Mouse (Mus musculus) G1E (cell line): ENCODE data around the gene Ccdc28b.

Source experiments
- CTCF ChIP-seq: IDR thresholded peaks from 2 replicates; pipeline ENCODE4 v1.5.1; 2012; ENCODE audit warnings: low read depth, low read length, inconsistent platforms, mixed read lengths
- GATA1 ChIP-seq: IDR thresholded peaks from 2 replicates; pipeline ENCODE4 v1.6.1; 2012; ENCODE audit warnings: borderline replicate concordance, low read length, inconsistent platforms, mixed read lengths
- GATA2 ChIP-seq: IDR thresholded peaks from 2 replicates; pipeline ENCODE4 v1.6.1; 2012; ENCODE audit warnings: low read depth, low read length, inconsistent platforms, borderline replicate concordance

DNA sequence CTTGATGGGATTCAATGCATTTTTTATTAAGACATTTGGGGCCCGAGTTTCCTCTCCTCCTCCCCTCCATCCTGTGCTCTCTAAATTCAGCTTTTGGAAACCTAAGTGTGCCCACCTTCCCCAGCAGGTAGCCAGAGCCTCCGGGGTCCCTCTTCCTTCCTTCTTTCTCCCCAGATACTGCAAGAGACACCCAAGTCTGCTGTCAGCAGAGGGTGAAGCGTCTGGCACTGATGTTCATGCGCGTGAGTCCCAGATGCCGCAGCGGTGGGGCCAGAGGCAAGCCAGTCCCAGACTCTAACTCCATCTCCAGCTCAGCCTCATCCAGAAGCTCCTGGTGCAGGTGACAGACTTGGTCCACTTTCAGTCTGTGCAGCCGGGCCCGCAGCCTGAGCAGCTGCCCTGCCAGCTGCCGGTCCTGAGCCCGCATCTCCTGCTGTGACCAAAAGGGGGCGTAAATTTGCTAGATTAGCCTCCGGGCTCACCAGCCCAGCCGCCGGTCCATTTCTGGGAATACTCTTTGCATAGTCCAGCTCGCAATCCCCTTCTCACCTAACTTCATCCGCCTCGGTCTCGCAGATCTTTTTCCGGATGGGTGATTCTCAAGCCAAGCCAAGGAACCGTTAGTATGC lies 46.8 kb downstream of the Ccdc28b start:
- TF ChIP-seq CTCF (no peak), GATA2 (no peak), GATA1 (no peak)
